Mouse (Mus musculus) left cerebral cortex, adult 11 months (tissue): ENCODE results near the gene Tbcd.
A peak's percentile ranks its signal among the peaks of the same experiment; 100 is the strongest.

ENCODE experiments used
- DNase-seq: peaks from one replicate; pipeline ENCODE4 v3.0.0; 2022; ENCODE audit warnings: low spot score

Gene Tbcd

DNA sequence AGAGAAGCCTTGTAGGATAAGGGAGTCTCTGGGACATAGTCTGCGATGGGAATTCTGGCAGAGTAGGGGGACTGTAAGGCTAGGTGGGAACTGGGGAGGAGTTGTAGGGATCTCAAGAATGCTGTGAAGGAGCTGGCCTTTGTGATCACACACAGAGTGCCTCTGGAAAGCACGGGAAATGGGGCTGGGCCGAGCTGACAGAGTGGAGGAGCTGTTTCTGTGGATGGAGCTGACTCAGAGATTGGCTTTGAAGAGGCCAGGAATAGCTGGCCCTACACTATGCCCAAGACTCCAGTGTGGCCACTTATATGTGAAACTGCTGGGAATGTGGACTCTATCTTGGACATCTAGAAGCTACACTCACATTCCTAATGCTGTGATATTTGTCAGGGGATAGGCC, 84.8 kb downstream of the Tbcd start:
- DNase-seq = no peak

DNA sequence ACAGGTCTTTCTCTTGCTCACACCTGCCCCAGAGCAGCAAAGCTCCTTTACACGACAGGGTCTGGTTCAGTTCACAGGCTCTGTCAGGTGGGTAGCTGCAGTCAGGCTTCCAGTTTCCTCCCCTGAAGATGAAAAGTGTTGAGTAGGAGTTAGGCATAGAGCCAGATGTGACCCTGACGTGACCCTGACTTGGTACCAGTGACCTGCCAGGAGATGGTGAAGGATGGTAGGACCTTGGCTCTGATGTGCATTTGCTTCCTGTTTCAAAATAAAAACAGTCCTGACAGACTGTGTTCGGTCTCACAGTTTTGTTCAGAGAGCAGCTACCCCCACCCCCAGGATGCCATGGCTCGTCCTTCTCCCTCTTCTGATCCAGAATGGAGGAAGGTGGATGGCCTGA, 90.7 kb downstream of the Tbcd start:
- no peak for DNase-seq

DNA sequence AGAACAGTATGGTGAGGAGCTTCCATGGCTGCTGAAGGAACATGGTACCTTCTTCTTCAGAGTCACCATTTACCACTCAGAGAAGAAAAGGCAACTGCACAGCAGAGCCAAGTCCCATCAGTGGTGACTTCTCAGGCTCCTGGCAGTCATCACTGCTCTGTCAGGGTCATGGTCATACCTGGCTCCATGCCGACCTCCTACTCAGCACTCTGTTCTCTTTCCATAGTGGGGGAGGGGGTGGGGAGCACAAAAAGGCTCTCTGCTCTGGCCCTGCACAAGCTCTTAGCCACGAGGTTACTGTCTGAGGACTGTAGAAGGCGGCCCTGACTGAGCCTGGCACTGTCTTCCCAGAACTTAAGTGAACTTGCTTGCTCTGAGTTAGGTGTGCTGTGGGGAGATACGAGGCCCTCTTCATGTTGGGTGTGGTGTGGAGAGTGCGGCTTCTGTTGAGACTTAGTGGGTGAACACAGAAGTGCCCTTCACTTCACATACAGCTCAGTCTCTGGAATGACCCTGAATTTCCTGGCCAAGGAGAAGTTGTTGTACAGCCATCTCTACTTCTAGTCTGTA, 91.6 kb downstream of the Tbcd start:
- DNase-seq = no peak

DNA sequence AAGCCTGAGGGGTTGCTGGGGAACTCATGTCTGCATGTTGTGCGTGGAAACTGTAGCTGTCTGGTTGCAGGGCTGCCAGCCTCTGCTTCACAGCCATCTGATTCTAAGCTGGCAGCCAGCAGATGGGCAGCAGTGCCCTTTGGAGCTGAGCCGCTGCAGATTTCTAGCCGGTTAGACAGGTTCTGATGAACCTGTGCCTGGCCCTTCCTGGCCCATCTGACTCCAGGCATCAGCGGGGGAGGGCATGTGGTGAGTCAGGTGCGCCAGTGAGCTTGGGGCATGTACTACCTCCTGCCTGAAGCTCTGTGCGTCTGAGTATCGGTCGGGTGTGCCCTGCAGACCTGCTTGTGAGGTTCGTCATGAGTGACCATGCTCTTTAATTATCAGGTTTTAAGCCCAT, 92.2 kb downstream of the Tbcd start:
- DNase-seq = no peak

DNA sequence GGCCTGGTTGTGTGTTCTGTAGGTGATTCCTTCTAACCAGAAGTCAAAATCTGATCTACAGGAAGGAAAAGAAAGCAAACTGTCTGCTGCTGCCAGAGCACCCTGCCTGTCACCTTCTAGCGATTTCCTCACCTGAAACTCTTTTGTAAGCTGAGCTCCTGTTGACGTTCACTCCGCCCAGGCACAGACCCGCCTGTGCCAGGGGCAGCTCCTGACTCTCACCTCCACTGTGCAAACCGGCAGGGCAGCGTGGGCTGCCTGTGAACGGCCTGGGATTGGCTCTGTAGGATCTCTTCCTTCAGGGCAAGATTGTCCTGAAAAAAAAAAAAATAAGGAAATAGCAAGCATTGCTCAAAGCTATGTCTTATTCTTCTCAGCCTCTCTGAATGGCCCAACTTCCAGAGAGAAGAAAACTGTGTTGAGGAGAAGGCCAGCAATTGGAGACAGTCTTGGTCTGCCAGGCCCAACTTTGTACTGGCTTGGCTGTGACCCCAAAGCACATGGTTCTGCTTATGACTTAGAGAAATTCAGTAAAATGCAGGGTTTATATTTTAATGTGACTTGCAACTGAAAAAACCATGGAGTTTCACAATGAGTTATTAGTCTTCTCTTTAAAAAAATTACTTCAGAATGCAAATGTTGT, 93.1 kb downstream of the Tbcd start:
- DNase-seq = no peak

DNA sequence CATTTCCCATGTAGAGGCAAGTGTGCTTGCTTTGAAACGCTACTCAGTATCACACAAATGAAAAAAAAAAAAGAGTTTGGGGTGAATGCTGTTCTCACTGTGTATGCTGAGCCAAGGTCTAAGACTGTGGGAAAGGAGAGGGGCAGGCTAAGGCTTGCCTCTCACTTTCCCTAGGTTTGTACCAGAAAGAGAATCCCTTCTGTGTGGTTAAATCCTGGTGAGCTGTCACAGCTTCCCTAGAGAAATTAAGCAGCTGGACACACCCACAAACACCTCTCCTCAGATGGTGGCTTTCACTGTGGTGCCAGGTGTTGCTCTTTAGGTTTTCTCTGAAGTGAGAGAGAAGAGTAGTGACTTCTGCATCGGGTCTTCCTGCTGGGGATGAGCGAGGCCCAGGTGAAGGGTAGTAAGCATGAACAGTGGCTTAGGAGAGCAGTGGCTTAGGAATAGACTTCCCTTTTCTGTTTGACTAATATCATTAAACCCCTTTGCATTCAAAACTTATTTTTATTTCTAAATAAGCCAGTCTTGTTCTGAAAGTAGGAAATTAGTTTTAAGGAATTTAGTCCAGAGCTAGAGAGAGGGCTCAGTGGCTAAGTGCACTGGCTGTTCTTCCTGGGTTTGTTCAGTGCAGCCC, 93.8 kb downstream of the Tbcd start:
- no peak for DNase-seq

DNA sequence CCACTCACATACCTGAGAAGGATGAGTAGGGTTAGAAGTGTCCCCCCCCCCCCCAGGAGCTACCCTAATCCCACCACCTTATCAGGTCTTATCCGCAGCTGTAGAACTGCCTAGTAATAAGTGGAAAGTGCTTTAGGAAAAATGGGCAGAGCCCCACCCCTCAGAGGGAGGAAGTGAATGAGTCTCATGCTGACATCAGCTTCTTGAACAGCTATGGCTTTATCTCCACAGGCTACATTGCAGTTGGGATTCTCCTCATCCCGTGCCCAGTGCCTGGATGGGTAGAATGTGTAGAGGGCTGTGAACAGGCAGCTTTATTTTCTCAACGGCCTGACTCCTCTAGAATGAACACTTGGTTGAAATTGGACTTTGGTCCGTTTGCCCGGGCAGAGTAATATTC, 95.5 kb downstream of the Tbcd start:
- DNase-seq = no peak

DNA sequence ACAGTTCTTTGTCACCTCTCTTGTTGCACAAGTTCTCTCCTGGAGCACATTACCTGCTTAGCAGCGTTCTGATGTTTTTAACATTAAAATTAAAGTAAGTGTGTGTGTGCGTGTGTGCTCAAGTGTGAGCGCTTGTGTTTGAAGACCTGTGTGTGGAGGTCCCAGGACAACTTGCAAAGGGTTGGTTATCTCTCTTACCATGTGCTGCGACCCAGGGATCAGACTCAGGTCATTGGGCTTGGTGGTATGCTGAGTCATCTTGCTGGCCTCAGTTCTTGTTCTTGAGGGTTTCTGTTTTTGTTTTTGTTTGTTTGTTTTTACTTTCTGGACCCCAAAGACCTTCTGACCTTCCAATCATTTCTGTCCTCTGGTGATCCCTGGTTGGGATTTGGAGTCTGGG, 96.2 kb downstream of the Tbcd start:
- no peak for DNase-seq

DNA sequence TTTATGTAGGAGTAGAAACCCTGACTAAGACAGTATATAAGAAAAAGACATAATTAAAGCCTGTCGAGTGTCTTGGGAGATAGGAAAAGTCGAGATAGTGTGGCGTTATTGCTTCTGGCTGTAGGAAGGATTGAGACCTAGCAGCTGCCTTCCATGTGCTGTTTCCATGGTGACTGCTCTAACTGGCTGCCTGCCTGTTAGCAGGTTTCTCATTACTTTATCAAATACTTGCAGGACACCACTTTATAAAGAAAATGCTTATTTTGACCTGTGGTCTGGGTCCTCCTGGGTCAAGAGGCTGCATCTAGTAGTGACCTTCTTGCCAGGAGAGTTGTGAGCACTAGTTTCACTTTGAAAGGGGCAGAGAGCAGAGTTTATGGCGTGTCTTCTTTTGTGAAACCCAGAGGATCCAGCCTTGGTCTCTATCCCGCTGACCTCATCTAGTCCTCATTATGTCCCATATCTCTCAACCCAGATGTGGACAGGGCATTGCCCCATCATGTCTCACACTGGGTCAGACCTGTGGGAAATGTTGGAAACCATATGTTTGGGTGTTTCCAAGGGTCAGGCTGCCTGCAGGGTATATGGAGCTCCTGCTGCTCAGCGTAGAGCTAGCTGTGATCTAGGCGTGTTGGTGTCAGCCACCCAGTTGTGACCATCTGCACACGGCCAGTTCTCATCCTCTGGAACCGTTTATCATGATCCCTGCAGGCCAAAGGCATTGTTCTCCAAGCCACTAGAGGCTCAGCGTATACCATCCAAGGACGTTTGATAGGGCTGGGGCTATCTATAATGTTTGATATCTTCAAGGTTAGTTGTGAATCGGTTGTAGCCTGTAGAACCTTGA, 97.5 kb downstream of the Tbcd start:
- DNase-seq = peak; percentile 25

DNA sequence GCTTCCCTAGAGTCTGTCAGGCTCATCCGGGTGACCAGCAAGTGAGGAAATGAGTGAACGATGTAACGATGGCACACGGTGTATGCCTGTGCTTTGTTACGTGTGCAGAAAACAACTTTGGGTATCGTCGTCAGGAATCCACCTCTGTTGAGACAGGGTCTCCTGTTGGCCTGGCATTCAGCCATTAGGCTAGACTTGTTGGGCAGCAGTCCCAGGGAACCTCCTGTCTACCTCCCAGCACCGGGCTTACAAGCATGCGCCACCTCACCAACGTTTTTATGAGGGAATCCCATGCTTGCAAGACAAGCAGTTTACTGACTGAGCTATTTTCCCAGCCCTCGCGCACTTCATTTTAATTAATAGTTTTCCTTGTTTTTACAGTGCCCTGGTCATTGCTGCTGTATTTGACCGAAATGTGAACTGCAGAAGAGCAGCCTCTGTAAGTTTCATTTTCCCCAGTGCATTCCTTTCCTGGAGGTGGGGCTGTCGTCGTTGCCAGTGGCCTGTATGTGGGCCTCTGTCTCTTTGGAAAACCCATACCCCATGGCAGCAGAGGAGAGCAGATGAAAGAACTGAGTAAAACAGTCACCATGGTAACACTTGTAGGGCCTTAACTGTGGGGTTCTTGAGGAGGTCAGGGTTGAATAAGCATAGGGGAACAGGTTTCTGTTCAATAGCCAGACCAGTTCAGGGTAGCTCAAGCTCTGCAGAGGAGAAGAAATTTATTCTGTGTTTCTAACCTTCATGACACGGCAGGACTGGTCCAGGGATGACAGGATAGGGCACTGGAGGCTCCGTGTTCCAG, 98.3 kb downstream of the Tbcd start:
- DNase-seq = no peak

DNA sequence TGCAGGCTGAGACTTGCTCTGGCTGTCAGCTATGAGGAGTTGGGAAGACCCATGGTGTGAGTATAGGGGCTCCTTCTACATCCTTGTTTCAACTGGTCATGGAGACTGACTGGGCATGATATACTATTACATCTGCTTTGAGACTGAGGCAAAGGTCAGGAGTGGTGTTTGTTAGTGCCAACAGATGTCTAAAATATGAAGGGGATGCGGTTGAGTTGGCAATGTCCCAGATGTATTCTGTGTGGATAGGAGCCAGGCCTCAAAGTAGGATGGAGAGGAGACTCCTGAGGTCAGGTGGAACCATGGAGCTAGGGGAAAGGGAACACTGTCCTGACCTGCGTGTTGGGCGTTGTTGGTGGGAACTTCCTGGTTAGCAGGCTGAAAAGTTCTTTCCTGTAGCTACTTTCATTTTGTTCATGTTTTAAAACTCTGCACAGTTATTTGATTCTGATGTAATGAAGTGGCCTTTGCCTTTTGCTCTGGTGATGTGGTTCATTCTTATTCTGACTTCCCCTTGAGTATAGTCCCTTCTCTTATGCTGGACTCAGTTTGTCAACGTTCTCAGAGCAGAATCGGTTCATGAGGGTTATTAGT, 99.6 kb downstream of the Tbcd start:
- no peak for DNase-seq

DNA sequence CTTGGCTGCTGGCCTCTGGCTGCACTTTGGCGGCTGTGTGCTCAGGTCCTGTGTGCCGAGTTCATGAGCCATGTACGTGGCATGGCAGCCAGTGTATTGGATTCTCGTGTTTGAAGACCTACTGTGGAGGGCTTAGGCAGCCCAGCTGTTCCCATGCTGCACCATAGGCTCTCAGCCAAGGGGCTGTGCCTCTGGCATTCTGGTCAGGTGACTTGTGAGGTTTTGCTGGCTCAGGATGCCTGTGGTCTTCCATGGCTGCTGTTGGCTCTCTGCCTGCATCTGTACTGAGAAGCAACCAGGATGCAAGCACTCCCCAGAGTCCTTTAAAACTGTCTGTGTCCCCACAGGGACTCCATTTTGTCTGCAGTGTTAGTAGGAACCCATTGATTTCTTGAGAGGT, 100.4 kb downstream of the Tbcd start:
- no peak for DNase-seq

DNA sequence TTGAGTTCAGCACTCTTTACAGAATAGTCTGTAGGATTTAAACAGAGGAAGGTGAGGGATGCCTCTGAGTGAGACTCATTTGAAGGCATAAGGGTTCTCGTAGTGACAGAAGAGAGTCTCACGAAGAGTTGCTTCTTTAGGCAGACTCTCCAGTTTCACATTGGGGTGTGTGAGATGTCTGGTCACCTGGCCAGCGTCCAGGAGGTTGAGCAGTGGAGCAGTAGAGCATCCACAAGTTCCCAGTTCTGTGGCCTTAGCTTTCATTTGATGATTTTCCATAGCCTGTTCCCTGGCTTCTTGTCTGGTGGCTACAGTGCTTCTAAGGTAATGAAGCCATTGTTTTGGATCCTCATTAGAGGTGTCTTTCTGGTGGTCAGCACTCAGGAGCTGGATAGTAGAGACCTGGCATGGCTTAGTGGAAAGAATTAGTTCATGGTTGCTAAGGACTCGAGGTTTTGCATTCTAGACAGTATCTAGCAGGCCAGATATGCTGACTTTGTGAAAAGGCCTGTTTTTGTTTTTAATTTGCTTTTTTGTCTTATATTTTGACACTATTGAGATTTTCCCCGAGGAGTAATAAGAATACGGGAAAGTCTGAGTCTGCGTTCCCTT, 101.2 kb downstream of the Tbcd start:
- no peak for DNase-seq

DNA sequence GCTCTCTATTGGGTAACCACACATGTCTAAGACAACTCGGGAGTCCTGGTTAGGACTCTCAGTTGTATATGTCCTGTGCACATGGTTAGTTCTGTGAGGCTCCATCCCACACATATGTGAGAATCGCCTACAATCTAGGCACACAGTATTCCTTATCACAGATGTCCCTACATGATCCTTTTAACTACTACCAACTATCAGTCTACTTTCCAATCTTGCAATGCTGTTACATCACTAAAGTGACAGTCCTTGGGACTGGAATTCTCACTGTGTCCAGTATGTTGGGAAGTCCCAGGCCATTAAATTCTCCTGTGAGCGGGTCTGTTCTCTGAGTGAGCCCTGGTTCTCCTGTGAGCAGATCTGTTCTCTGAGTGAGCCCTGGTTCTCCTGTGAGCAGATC, 101.7 kb downstream of the Tbcd start:
- no peak for DNase-seq

DNA sequence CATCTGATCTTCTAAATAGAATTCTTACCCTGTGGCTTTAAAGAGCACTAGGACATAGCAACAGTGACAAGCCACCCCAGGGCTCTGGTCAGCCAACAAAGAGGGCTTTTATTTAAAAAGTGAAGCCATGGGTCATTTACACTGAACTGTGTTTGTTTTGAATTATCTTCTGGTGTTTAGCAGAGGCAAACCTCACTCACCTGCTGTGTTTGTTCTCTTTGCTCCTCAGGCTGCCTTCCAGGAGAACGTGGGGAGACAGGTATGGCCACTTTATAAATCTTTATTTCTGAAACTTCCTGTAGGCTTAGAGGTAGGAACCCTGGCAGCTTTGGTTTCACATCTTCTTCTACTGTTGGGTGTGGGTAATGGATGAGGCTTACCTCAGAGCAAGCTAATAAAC, 105.0 kb downstream of the Tbcd start:
- DNase-seq = no peak

DNA sequence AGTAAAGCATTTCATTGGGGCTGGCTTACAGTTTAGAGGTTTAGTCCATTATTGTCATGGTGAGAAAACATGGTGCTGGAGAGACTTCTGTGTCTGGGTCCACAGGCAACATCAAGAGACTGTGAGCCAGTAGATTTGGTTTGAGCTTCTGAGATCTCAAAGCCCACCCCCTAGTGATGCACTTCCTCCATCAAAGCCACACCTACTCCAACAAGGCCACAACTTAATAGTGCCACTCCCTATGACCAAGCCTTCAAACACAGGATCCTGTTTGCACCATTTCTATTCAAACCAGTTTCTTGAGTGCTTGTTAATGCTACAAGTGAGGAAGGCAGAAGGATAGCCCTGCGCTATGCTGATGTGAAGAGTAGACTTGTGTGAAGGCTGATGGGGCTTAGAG, 106.2 kb downstream of the Tbcd start:
- DNase-seq = no peak

DNA sequence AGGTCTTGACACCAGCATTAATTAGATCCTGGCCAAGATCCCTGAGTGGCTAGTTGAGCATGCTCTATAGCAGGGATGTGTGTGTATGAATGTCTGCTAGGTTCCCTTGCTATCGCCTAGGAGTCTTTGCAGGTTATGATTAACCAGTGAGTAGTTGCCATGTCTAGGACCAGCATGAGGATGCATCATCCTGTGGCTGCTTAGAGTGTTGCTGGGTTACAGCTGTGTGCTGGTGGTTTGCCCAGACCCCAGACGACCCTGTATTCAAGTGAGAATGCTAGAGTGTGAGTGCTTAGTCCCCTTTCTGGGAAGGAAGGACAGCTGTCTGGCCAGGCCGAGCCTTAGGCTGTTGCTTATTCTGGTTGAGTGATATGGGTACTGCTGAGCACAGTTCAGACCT, 106.8 kb downstream of the Tbcd start:
- no peak for DNase-seq

DNA sequence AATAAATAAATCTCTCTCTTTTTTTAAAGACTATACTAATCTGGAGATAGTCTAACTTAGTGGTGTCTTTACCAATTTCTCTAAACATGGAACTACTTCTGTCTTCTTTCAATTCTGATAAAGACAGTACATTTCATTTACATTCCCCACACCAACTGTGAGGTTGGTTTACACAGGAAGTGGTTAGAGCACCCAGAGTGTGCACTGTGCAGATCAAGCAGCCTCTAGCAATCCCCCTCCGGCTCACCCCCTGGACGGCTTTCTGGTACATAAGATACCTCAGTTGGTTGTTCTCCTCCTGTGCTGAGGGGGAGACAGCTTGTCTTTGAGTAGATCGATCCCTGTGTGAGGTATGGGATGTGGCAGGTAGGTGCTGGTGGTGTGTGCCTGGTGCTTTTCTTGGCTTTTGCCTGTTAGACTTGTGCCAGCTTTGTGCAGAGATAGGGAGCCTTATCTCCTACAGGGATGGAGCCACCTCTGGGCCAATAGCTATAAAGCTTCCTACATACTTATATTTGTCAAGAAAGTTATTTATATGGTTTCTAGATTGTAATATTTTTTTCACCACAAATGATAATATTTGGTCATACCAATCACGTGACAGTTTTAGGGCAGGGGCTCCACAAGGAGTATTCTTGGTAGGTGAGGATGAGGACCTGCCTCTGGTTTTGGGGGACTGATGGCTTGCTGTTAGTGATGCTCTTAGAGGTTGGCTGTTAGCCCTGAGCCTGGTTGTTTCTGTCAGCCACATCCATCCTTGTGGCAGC, 108.0 kb downstream of the Tbcd start:
- no peak for DNase-seq

DNA sequence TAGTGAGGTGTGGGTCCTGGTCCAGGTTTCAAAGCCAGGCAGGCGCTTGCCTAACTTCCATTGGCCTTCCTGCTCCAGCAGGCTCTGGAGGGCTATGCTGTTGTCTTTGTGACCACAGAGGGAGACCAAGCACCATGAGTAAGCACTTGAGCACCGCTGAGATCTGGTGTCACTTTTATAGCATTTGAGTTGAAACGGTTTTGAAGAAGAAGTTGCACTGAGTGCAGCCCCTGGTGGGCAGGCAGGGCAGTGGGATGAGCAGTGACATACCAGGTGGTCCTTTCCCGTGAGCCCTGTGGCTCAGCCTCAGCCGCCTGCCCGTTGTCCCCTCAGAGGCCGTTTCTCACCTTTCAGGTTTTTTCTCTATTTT, 108.5 kb downstream of the Tbcd start:
- DNase-seq = no peak

DNA sequence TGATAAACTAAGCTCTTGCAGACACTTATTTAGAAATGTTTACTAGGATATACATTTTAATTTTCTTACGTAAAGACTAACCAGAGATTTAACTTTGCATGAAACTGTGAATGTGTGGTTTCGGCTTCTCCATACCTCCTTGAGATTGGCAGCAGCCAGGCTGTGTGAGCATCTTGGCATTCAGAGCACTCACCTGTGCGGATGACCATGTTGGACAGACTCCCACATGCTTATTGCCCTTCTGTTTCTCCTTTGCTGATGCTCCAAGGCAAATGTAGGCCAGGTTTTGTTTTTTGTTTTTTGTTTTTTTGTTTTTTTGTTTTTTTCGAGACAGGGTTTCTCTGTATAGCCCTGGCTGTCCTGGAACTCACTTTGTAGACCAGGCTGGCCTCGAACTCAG, 111.6 kb downstream of the Tbcd start:
- DNase-seq = no peak

DNA sequence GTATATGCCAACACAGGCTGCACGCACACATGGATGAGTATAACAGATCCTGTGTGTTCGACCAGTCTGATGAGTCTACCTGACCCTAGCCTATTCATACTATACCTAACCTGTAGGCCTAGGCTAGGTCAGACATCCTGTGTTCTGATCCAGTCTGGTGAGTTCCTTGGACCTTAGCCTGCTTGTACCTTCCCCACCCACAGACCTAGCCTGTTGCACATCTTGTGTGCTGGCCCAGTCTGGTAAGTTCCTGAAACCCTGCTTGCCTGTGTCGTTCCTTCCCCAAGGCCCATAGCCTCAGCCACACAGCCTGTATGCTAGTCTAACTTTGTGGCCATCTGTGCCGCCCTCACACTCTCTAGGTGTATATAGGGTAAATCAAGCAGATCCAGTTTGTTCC, 112.5 kb downstream of the Tbcd start:
- no peak for DNase-seq
